Mouse (Mus musculus) intestine, embryonic 14.5 days (tissue): Measurements from ENCODE around the gene Whamm. TPM values are rescaled to one million over a fixed set of nuclear protein-coding genes. Genes with fewer than 3 reads are reported as not detected.

Experiments
- ATAC-seq: fragments of 200-750 bp; cut with Nextera tagmentation; replicated peaks from 2 replicates; pipeline ENCODE4 v1.8.0; 2017; ENCODE audit warnings: low read depth, moderate number of reproducible peaks, moderate TSS enrichment, moderate library complexity; ENCODE audit not compliant: low FRiP score, low TSS enrichment
- DNase-seq: peaks from one replicate; pipeline ENCODE4 v3.0.0-alpha.2; 2018; ENCODE audit warnings: low spot score
- H3K27ac ChIP-seq: fragments of 300-500 bp; sonication (generic); 2 replicates; pipeline ENCODE4 v1.5.1; 2014; ENCODE audit warnings: low read depth, mild to moderate bottlenecking, control low read depth
- H3K27me3 ChIP-seq: fragments of 300-500 bp; sonication (generic); replicated peaks from 2 replicates; pipeline ENCODE4 v1.6.1; 2014; ENCODE audit warnings: low read length, control low read depth; ENCODE audit not compliant: control insufficient read depth, insufficient read depth
- H3K36me3 ChIP-seq: fragments of 300-500 bp; sonication (generic); 2 replicates; pipeline ENCODE4 v1.6.1; 2014; ENCODE audit warnings: low read length, control low read depth; ENCODE audit not compliant: control insufficient read depth, insufficient read depth
- H3K4me1 ChIP-seq: fragments of 300-500 bp; sonication (generic); replicated peaks from 2 replicates; pipeline ENCODE4 v1.6.1; 2014; ENCODE audit warnings: low read length, control low read depth, mixed read lengths; ENCODE audit not compliant: control insufficient read depth, insufficient read depth
- H3K4me2 ChIP-seq: fragments of 300-500 bp; sonication (generic); 2 replicates; pipeline ENCODE4 v1.6.1; 2014; ENCODE audit warnings: low read length
- H3K4me3 ChIP-seq: fragments of 300-500 bp; sonication (generic); 2 replicates; pipeline ENCODE4 v1.5.1; 2014; ENCODE audit warnings: low read depth, low read length, control low read depth, mixed read lengths
- H3K9ac ChIP-seq: fragments of 300-500 bp; sonication (generic); 2 replicates; pipeline ENCODE4 v1.6.1; 2014; ENCODE audit warnings: mild to moderate bottlenecking, low read length
- H3K9me3 ChIP-seq: fragments of 300-500 bp; sonication (generic); 2 replicates; pipeline ENCODE4 v1.6.1; 2016; ENCODE audit warnings: low read length, control low read depth; ENCODE audit not compliant: control insufficient read depth
- WGBS: fragments of 180-500 bp; shearing (Covaris S2); extraction: QIAGEN DNeasy Blood & Tissue Kit; methylation state at CpG from one replicate; pipeline ENCODE4 v1.1.7; 2014; 5-methylcytosine and 5-hydroxymethylcytosine counted together
- polyA plus RNA-seq: library from polyadenylated mRNA; unstranded; fragments of >200 nt; fragmentation: Nextera tagmentation; extraction: Ambion mirVana; gene quantifications from 2 replicates; pipeline ENCODE4 v1.2.1, GENCODE M21; 2014

The Whamm gene
- polyA plus RNA-seq, 1 experiment from 2014 or later, result 7.3 TPM

DNA sequence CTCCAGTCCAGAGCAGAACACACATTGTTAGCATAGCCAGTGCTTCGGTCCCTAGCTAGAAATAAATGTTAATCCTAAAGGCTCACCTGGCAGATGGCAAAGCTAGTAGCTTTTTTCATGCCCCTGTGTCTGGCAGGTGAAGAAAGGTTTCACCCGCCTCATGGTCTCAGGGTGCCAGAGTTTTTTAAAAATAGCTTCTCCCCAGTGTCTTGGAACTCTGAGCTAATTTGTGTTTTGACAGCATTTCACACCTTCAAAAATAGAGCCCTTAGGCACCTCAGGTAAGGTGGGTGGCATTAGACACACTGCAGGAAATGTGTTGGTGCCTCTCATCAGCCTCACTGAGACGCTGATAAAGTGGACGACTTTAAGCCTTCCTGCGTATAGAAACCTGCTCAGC is 24.0 kb downstream of the Whamm start:
- 78% methylated on average over 5 of the region's 5 CpGs for WGBS
- H3K36me3 ChIP-seq, result peaks cover 56% of the 10 kb centered on the region

DNA sequence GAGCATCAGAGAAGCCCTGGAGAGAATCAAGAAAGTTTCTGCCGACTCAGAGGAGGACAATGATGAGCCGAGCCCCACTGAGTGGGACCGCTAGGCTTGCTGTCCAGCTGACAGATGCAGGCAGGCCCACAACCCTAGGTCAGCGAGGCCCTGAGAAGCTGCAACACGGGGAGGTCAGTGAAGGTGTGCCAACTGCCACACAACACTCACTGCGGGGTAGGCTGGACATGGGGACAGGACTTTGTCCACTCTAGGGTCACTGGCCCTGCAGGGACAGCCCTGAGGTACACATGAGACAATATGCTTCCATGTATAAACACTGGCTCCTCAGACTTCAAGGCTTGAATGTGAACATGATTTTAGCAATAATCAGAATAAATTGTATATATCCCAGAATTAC is 25.0 kb downstream of the Whamm start:
- DNase-seq (no peak), ATAC-seq (no peak)
- no peak overlapping the region for H3K9ac ChIP-seq
- H3K4me1 ChIP-seq, result no peaks in the 10 kb centered on the region
- no peak overlapping the region for H3K4me2 ChIP-seq
- H3K4me3 ChIP-seq, result no peak overlapping the region
- H3K9me3 ChIP-seq, result no peaks in the 10 kb centered on the region
- H3K27me3 ChIP-seq, result no peaks in the 10 kb centered on the region
- H3K27ac ChIP-seq, result no peak overlapping the region
- peaks cover 53% of the 10 kb centered on the region for H3K36me3 ChIP-seq
- WGBS, result 81% methylated on average over 6 of the region's 6 CpGs

More for the DNA sequence above, 24.0 kb downstream of the Whamm start:
- H3K27me3 ChIP-seq, result no peaks in the 10 kb centered on the region
- H3K4me3 ChIP-seq, result no peak overlapping the region
- no peak overlapping the region for H3K9ac ChIP-seq
- H3K9me3 ChIP-seq, result no peaks in the 10 kb centered on the region
- no peak overlapping the region for H3K27ac ChIP-seq
- no peaks in the 10 kb centered on the region for H3K4me1 ChIP-seq
- DNase-seq (no peak), ATAC-seq (no peak)
- no peak overlapping the region for H3K4me2 ChIP-seq

GRCm38 (mm10) chr7:81597660-81598059 is 26.6 kb downstream of the Whamm start:
- peaks cover 41% of the 10 kb centered on the region for H3K36me3 ChIP-seq
- ATAC-seq (no peak), DNase-seq (no peak)

DNA sequence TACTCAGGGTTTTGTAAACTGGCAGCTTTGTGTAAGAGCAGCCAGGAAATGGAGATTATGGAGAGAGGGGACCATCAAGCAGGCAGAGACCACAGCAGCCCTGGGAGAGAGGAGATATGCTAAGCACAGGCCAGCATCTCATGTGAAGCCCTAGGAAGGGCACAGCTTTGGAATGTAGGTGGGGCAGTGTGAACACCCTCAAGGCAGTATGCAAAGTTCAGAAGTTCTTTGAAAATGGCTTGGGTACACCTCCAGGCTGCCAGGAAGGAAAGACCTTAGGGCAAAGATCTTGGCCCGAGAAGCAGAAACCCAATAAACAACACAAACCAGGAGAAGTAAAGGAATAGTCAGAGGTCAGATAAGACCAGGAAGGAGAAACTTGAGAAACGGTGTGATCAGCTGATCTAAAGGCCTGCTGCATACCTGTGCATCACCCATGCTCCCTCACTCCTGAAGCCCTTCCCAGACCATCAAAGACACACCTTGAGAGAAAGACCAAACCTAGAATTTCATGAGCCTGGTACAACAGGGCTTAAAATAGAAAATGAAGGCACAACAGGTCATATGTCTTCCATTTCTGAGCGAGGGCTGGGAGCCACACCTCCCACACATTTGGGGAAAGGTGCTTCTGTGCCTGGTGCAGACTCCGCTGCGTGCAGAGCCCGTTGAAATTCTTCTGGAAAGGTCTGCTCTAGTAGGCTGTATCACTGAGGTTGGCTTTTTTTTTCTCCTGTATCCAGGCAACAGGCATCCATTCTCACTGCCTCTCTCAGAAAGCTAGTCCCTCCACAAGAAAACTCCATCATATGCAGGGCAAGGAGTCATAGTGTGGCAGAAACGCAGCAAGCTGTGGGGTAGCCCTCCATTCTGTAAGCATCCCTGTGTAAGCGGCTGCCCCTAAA is 28.6 kb downstream of the Whamm start:
- H3K27me3 ChIP-seq, result no peaks in the 10 kb centered on the region
- H3K36me3 ChIP-seq, result peaks cover 27% of the 10 kb centered on the region
- DNase-seq (no peak), ATAC-seq (no peak)
- WGBS, result 56% methylated on average over 8 of the region's 8 CpGs
- no peaks in the 10 kb centered on the region for H3K9me3 ChIP-seq
- no peak overlapping the region for H3K4me2 ChIP-seq
- H3K27ac ChIP-seq, result no peak overlapping the region
- no peaks in the 10 kb centered on the region for H3K4me1 ChIP-seq
- H3K9ac ChIP-seq, result no peak overlapping the region
- no peak overlapping the region for H3K4me3 ChIP-seq

More at GRCm38 (mm10) chr7:81597660-81598059, 26.6 kb downstream of the Whamm start:
- Histone ChIP-seq H3K27ac (no peak overlapping the region), H3K4me2 (no peak overlapping the region), H3K4me1 (no peaks in the 10 kb centered on the region), H3K27me3 (no peaks in the 10 kb centered on the region), H3K4me3 (no peak overlapping the region), H3K9me3 (no peaks in the 10 kb centered on the region), H3K9ac (no peak overlapping the region)
- WGBS, result 95% methylated on average over 1 of the region's 1 CpGs

- WGBS, result 87% methylated on average over 5 of the region's 5 CpGs
- Histone ChIP-seq H3K4me2 (no peak overlapping the region), H3K9ac (no peak overlapping the region), H3K36me3 (no peaks in the 10 kb centered on the region), H3K27ac (no peak overlapping the region), H3K27me3 (no peaks in the 10 kb centered on the region), H3K4me3 (no peak overlapping the region), H3K4me1 (no peaks in the 10 kb centered on the region), H3K9me3 (no peaks in the 10 kb centered on the region)
- no peak for DNase-seq
- no peak for ATAC-seq
These were observed 33.9 kb downstream of the Whamm start for GRCm38 (mm10) chr7:81604991-81605390.

- H3K4me1 ChIP-seq, result no peaks in the 10 kb centered on the region
- no peaks in the 10 kb centered on the region for H3K9me3 ChIP-seq
- H3K27ac ChIP-seq, result no peak overlapping the region
- DNase-seq, result no peak
- no peaks in the 10 kb centered on the region for H3K36me3 ChIP-seq
- H3K9ac ChIP-seq, result no peak overlapping the region
- 82% methylated on average over 4 of the region's 4 CpGs for WGBS
- no peaks in the 10 kb centered on the region for H3K27me3 ChIP-seq
- H3K4me2 ChIP-seq, result no peak overlapping the region
- no peak for ATAC-seq
- no peak overlapping the region for H3K4me3 ChIP-seq
These were observed 34.4 kb downstream of the Whamm start for GRCm38 (mm10) chr7:81605489-81605888.

DNA sequence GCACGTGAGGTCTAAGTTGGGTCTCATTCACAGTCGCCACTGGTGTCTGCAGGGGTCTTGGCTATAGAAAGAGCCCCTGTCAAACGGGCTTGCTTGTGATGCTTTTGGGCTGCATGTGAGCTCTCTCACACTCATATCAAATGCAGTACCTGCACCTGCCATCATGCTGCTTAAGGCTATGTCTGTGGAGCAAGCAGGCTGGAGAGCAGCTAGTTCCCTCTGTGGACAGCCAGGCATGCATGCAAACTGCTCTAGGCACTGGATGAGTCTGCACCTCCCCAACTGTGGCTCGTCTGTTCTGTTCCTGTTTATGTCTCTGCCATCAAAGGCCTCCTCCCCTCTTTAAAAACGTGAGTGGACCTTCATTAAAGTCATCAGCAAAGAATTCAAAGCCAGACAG is 35.4 kb downstream of the Whamm start:
- Histone ChIP-seq H3K9ac (no peak overlapping the region), H3K4me1 (no peaks in the 10 kb centered on the region), H3K4me3 (no peak overlapping the region), H3K36me3 (no peaks in the 10 kb centered on the region), H3K9me3 (no peaks in the 10 kb centered on the region), H3K27me3 (no peaks in the 10 kb centered on the region), H3K4me2 (no peak overlapping the region), H3K27ac (no peak overlapping the region)
- DNase-seq (no peak), ATAC-seq (no peak)
- 54% methylated on average over 5 of the region's 5 CpGs for WGBS

DNA sequence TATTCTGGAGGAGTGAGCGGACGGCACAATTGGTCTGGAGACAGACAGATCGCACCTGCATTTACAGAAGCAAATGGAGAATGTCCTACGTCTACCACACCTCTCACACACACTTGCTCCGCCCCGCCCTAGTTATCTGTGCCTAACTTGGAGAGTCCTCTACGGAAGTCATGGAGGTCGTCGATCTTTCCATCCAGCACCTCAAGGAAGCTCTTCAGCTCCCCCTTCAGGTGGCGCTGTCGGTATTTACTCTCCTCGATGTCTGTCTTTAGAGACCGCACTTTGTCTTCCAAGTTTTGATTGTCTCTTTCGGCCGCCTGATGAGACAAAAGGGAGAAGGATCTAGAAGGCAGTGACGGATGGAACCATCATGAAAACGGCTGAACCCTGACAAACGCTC is 39.1 kb downstream of the Whamm start:
- no peaks in the 10 kb centered on the region for H3K9me3 ChIP-seq
- no peak for ATAC-seq
- no peak overlapping the region for H3K4me3 ChIP-seq
- 62% methylated on average over 18 of the region's 18 CpGs for WGBS
- no peak for DNase-seq
- no peak overlapping the region for H3K27ac ChIP-seq
- H3K27me3 ChIP-seq, result no peaks in the 10 kb centered on the region
- no peaks in the 10 kb centered on the region for H3K4me1 ChIP-seq
- H3K4me2 ChIP-seq, result no peak overlapping the region
- no peaks in the 10 kb centered on the region for H3K36me3 ChIP-seq
- no peak overlapping the region for H3K9ac ChIP-seq
